Mouse (Mus musculus) lung, postnatal 36 days (tissue): ENCODE measurements around the gene Car5a.

Experiments used
- DNase-seq: peaks from one replicate; pipeline ENCODE4 v3.0.0; 2022; ENCODE audit warnings: mixed read lengths

The Car5a gene

DNA sequence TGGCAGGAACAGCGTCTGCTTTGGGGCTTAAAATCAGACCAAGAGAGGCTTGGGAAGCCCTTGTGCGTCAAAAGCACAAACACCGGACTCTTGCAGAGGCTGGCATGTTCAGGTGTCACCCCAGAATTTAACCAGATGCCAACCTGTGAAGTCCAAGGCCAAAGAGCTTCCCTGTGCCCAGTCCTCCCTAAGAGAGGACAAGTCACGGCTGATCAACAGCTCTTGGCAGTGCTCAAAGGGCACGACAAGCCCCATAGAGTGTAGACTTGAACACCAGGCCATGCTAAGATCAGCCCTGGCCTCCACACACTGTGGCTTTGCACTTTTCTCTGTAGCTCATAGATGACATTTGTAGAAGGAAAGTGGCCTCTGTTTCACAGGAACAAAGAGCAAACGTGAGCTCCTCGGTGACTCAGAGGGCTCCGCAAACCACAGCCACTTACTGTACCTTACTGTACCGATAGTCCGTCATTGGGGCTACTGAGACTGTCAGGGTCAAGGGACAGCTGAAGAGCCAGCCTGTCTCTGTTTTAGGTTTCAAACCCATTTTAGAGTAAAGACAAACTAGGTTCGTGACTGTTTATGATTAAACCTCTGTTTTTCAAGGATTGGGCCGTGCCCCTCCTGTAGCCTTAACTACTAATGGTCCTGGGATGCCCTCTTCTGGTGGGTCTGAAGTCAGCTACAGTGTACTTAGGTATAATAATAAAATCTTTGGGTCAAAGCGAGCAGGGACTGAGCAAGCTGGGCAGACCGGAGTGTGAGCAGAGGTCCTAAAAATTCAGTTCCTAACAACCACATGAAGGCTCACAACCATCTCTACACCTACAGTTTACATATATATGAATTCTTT, 11.8 kb downstream of the Car5a start:
- DNase-seq, result no peak

DNA sequence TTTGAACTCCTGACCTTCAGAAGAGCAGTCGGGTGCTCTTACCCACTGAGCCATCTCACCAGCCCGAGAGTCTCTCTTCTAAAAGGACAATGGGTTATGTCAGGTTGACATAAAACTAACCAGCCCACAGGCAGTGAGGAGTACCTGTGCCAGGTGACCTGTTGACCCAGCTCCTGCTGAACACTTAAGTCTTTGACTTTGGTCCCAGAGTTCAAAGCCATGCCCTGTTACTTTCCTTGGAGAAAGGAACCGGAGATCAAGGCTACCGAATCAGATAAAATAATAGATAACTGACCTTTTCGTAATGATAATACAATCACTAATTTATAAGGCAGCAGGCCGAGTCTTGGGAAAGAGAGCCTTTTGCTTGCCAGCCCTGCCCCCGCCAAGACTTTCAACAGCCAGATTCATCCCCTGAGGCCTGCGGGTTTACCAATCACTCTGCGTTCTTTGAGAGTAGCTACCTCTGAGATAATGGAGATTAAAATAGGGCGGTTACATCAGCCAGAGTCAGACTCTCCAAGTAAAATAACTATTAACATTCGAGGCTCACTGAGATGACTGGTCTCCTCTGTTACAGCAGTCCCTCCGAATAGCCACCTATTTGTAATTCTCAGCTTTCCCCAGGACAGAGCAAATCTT, 12.6 kb downstream of the Car5a start:
- no peak for DNase-seq

GRCm38 (mm10) chr8:121931571-121931970, 13.1 kb downstream of the Car5a start:
- no peak for DNase-seq

DNA sequence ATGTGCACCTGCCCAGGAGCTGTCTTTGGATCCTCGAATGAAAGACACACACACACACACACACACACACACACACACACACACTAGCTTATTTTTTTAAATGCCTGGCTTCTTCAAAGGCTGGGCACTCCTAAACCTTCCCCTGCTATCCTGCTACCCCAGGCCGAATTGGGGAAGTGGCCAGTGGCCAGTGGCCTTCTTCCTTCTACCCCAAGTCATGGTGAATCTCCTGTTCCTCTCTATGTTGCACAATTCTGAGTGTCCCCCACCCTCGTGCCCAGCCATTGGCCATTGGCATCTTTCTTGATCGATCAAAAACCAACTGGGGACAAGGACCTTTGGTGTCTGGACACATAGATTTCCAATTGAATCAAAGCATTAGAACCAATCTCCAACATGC, 14.7 kb downstream of the Car5a start:
- no peak for DNase-seq

DNA sequence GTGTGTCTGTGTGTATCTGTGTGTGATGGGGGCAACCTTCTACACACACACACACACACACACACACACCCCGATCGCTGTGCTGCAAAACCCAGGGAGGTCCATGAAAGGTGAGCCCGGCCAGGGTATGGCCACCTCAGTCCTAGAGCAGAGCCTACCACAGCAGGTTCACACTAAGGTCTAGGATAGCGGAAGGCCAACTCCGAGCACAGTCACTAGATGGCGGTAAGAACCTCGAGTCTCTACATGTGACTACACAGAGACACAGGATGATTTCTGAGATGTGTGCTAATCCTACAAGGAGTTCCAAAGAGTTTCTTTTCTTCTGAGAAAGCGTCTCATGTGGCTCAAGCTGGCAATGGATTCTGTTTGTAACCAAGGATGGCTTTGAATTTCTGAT, 17.4 kb downstream of the Car5a start:
- peak; percentile 77 for DNase-seq

DNA sequence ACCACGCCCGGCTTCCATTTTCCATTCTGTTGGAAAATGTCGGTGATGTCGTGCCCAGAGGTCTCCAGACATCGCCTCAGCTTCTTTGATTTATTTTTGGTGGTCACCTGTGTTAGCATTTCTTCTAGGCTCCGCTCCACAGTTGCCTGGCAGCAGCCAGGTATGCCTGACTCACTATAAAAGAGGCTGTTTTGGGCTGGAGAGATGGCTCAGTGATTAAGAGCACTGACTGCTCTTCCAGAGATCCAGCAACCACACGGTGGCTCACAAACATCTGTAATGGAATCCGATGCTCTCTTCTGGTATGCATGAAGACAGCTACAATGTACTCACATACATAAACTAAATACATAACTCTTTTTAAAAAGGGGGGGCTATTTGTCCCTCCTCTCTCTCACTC, 18.4 kb downstream of the Car5a start:
- DNase-seq, result no peak

- peak; percentile 90 for DNase-seq
Measured at GRCm38 (mm10) chr8:121925624-121926023, 19.1 kb downstream of the Car5a start.

DNA sequence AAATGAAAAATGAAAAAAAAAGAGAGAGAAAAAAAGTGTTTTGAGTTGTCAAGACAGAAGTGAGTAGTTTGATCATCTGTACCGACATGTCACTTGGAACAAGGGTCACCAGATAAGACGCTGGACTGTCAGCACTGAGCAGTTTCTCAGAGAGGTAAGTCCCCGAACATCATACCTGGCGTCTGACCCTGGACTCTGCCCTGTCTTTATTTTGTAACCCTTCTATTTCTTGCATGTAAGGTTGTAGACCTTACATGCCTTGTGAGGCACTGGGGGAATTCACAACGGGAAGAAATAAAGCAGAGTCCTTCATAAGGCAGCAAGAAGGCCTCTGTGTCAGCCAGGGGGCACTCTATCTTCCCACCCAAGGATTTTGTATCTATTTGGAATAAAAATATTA, 20.0 kb downstream of the Car5a start:
- DNase-seq, result no peak

DNA sequence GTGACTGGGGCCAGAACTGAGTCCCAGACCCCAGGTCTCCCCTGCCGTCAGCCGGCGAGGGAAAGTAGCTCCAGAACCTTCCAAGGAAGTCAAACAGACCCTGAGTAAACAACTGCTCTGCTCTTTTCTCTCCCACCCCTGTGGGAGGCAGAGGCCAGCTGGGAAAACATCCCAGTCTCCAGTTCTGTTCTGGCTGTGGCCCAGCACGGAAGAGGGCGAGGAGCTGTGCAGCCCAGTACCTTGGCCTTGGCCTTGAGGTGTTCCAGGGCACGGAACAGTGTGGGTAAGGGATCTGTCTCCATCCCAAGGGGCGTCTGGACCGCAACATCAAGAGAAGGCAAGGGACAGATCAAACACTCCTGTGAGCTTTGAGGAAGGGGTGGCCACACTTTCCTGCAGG, 22.6 kb downstream of the Car5a start:
- DNase-seq, result peak; percentile 69

DNA sequence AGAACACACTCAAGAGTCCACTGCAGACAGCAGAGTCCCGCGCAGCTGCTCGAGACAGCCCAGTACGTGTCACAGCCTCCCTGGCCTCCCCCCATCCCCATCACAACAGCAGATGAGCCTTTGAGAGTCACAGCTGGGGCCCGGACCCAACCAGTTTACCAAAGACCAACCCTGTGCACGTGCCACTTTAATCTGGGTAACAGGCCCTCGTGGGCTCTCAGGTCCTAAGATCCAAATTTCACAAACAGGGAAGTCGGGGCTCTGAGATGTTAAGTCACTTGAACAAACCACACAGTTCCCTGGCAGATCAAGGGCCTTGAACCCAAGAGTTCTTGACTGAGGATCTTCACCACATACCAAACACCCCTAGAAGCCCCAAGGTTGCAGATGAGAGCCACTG, 23.1 kb downstream of the Car5a start:
- DNase-seq, result peak; percentile 51

- DNase-seq, result peak; percentile 71
Measured at GRCm38 (mm10) chr8:121919731-121920130, 25.0 kb downstream of the Car5a start.

GRCm38 (mm10) chr8:121919158-121919557, 25.5 kb downstream of the Car5a start:
- no peak for DNase-seq

GRCm38 (mm10) chr8:121913378-121913777, 31.3 kb downstream of the Car5a start:
- no peak for DNase-seq

GRCm38 (mm10) chr8:121912831-121913230, 31.9 kb downstream of the Car5a start:
- no peak for DNase-seq

DNA sequence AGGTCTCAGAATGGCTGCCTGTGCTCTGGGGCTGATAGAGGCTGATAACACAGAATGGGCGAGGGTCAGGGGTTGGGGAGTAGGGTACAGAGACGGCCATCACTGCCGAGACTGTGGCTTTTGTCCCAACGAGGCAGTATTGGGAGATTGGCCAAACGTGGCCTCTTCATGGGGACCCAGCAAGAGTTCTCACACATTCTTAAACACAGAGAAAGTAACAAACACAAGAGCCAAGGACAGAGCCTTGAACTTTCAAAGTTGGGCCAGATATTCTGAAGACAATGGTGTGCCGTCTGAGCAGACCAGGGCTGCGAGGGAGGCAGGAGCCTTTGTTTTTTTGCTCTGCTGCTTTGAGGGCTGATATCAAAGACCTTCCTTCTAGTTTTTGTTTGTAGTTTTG, 32.7 kb downstream of the Car5a start:
- no peak for DNase-seq

DNA sequence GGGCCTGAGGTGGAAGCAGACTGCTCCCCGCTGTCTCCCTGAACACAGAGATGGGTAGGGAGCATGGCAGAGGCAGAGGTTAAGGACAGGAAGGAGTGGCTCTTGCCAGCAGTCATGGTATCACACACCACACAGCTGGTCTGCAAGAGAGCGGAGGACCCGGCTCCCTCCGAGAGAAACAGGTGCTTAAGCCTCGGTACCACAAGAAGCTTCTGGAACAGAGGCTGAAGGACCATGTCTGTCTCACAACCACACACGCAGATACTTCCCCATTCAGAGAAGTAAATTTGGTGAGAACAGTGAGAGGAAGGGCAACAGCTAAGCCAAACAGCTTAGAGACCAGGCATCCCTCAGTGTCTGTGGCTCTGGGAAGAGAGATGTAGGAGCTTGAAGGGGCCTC, 33.3 kb downstream of the Car5a start:
- no peak for DNase-seq

DNA sequence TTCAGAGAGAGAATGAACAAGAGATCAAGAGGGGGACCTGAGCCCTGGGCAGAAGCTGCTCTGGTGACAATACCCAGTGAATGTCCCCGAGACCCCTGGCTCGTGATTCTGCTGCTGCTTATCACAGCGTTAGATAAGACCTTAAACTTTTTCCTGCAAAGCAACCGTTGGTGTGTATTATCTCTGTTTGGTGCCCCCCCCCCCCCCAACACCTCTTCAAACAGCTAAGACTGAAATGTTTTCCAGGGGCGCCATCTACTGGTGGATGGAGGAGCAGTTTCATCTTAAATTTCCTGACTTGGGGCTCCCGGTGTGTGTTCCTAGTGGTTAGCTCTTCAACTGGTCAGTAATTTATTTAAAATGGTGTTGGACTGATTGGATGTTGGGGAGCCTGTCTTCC, 35.0 kb downstream of the Car5a start:
- DNase-seq, result peak; percentile 92

- peak; percentile 65 for DNase-seq
Measured at GRCm38 (mm10) chr8:121909148-121909541, 35.6 kb downstream of the Car5a start.

DNA sequence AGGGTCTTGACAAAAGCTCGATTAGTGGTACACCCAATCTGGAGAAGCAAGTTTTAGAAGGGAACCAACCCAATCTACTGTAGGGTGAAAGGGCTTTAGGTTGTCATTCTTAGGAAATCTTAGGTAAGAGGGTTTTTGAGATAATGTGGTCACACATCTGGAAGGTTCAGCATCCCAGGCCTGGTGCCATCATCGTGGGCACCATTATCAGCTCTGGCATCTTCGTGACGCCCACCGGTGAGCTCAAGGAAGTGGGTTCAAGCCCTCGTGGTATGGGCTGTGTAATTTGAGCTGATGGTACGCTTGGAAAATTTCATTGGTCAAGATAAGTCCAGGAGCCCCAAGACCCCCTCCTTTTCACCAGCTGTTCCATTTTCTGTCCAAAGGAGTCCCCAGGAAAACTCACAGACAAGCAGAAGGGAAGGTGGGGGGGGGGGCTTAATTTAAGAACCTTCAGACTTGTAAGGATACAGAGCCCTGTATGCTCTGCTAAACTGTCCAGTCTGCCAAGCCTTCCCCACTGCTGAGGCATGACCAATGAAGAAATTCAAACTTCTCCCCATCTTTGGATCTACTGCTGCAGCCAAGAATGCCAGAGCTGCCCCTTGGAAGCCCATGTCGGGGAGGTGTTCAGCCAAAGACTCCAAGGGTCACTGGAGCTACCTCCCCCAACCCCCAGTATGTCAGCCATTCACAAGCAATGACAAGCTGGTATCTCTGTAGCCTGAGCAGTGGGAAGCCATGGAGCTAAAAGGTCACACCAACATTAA, 36.1 kb downstream of the Car5a start:
- DNase-seq, result no peak

GRCm38 (mm10) chr8:121907587-121908248, 37.0 kb downstream of the Car5a start, which contains the start of gene Slc7a5:
Gene Slc7a5 (minus strand): TSS chr8:121907694.
- peak; percentile 99 for DNase-seq

- peak; percentile 55 for DNase-seq
Measured at GRCm38 (mm10) chr8:121906542-121907512, 37.9 kb downstream of the Car5a start.

DNA sequence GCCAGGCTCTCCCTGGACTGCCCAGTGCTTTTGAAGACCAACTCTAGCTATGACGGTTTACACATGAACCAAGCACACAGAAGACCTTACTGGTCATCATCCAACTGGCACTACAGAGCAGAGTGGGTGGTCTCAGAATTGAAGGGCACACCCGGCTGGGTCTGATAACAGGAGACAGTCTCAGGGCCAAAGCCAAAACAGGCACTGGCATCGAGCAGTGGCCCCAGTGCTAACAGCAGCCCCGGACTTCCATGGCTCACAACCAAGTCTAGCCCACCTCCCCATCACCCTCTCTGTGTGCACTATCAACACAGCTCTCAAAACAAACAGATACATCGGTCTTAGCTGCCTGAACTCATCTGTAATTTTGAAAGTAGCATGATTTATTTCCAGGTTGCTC, 38.8 kb downstream of the Car5a start:
- no peak for DNase-seq
